8 mouse cellular contexts compared by ENCODE assay signal in the genomic region with DNA sequence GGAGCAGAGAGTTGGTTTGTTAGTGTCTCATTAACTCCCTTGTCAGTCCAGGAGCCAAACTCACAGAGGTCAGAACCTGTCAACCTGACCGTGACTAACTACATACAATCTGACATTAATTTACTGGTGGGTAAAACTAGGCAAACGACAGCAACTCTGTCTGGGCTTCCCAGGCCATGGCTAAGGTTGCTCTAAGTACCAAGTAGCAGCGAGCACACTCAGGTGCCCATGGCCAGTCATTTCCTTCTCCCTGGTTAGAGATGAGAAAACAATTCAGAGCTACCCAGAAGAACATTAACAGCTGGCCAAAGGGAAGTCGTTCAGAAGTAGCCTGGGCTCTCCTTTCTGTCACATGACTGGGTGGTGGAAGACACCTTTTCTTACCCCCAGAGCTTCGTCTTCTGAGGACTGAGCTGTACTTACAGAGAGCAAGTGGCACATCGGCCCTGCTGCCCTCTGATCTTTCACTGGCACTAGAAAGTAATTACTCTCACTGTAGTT. TPM values are rescaled to one million over a fixed set of nuclear protein-coding genes. Genes with fewer than 3 reads are reported as not detected.
DNase-seq lines count a peak whose midpoint lies in the region; ATAC-seq lines count a peak whose summit lies in the region.

No protein-coding gene starts in this region.

- peak overlapping the region; percentile 97 for H3K9ac ChIP-seq in heart, embryonic 12.5 days
- peak overlapping the region; percentile 94 for H3K9ac ChIP-seq in embryonic facial prominence, embryonic 13.5 days
- peak overlapping the region; percentile 26 for H3K9ac ChIP-seq in midbrain, embryonic 15.5 days

- 32% methylated on average over 6 of the region's 6 CpGs for WGBS in heart, embryonic 12.5 days
- WGBS in embryonic facial prominence, embryonic 13.5 days = 21% methylated on average over 6 of the region's 6 CpGs
- 53% methylated on average over 6 of the region's 6 CpGs for WGBS in midbrain, embryonic 15.5 days

- peaks cover 67% of the 10 kb centered on the region for H3K4me1 ChIP-seq in heart, embryonic 12.5 days (replicated peaks)
- peaks cover 57% of the 10 kb centered on the region for H3K4me1 ChIP-seq in embryonic facial prominence, embryonic 13.5 days
- H3K4me1 ChIP-seq in midbrain, embryonic 15.5 days = peaks cover 68% of the 10 kb centered on the region

- DNase-seq in heart, postnatal 36 days = no peak
- DNase-seq in kidney, adult 8-10 months = peak; percentile 54 to 72
- DNase-seq in cerebellum, adult 11-12 months = no peak
- no peak for DNase-seq in urinary bladder, postnatal 25 days (ENCODE audit: low spot score)

- H3K27ac ChIP-seq in heart, embryonic 12.5 days (ENCODE audit: poor library complexity, severe bottlenecking) = peak overlapping the region; percentile 69; the same call in 1 of the 2 replicates
- H3K27ac ChIP-seq in embryonic facial prominence, embryonic 13.5 days = no peak overlapping the region
- H3K27ac ChIP-seq in midbrain, embryonic 15.5 days = no peak overlapping the region

- H3K9me3 ChIP-seq in heart, embryonic 12.5 days (replicated peaks) = no peaks in the 10 kb centered on the region
- no peaks in the 10 kb centered on the region for H3K9me3 ChIP-seq in embryonic facial prominence, embryonic 13.5 days
- no peaks in the 10 kb centered on the region for H3K9me3 ChIP-seq in midbrain, embryonic 15.5 days

- H3K27me3 ChIP-seq in heart, embryonic 12.5 days (replicated peaks) = no peaks in the 10 kb centered on the region
- H3K27me3 ChIP-seq in embryonic facial prominence, embryonic 13.5 days = no peaks in the 10 kb centered on the region
- no peaks in the 10 kb centered on the region for H3K27me3 ChIP-seq in midbrain, embryonic 15.5 days (replicated peaks)

- no peaks in the 10 kb centered on the region for H3K36me3 ChIP-seq in heart, embryonic 12.5 days
- no peaks in the 10 kb centered on the region for H3K36me3 ChIP-seq in embryonic facial prominence, embryonic 13.5 days
- H3K36me3 ChIP-seq in midbrain, embryonic 15.5 days (replicated peaks) = 0 out of 2 replicates have a peak, but pooled peaks cover 2% of the 10 kb centered on the region

- H3K4me2 ChIP-seq in heart, embryonic 12.5 days = peak overlapping the region; percentile 95
- peak overlapping the region; percentile 91 for H3K4me2 ChIP-seq in embryonic facial prominence, embryonic 13.5 days
- peak overlapping the region; percentile 83 for H3K4me2 ChIP-seq in midbrain, embryonic 15.5 days

- intact Hi-C loops in heart, postnatal 36 days (cut with DNase I) = no loop called here

- ATAC-seq in heart, embryonic 12.5 days (ENCODE audit: insufficient number of reproducible peaks, low FRiP score) = no peak
- ATAC-seq in embryonic facial prominence, embryonic 13.5 days (ENCODE audit: insufficient number of reproducible peaks, insufficient read depth, low FRiP score, low TSS enrichment, low read depth) = no peak
- no peak for ATAC-seq in midbrain, embryonic 15.5 days (replicated peaks)
- ATAC-seq in megakaryocyte progenitor cell, adult 5-6 weeks (replicated peaks; ENCODE audit: poor library complexity) = no peak

- H3K4me3 ChIP-seq in heart, embryonic 12.5 days = peak overlapping the region; percentile 91
- H3K4me3 ChIP-seq in embryonic facial prominence, embryonic 13.5 days = peak overlapping the region; percentile 91
- peak overlapping the region; percentile 81 for H3K4me3 ChIP-seq in midbrain, embryonic 15.5 days

RNA-seq across cellular contexts. Expression of a gene that starts 2.5 kb away (rescaled TPM):
- 29.0 and 29.1 TPM in 2 replicates for polyA plus RNA-seq in heart, embryonic 12.5 days (2016; fragmentation: Nextera tagmentation; extraction: Ambion mirVana)
- total RNA-seq in heart, postnatal 36 days (2021) = 10 to 100 TPM; 24.2 to 25.0 TPM
- polyA plus RNA-seq in embryonic facial prominence, embryonic 13.5 days (2015; fragmentation: Nextera tagmentation; extraction: Ambion mirVana) = 26.1 and 28.3 TPM in 2 replicates
- 22.8 and 24.0 TPM in 2 replicates for polyA plus RNA-seq in midbrain, embryonic 15.5 days (2015; fragmentation: Nextera tagmentation; extraction: Ambion mirVana)
- total RNA-seq in megakaryocyte progenitor cell, adult 5-6 weeks (2015) = 16.0 and 18.9 TPM in 2 replicates
- total RNA-seq in megakaryocyte progenitor cell, adult 5-6 weeks (2017) = 25.1 and 26.2 TPM in 2 replicates

RNA-seq across cellular contexts. Expression of a gene that starts 5.5 kb away (rescaled TPM):
- polyA plus RNA-seq in heart, embryonic 12.5 days (2016; fragmentation: Nextera tagmentation; extraction: Ambion mirVana) = 32.8 and 33.6 TPM in 2 replicates
- 10 to 100 TPM; 27.2 to 28.4 TPM for total RNA-seq in heart, postnatal 36 days (2021)
- 39.8 and 42.2 TPM in 2 replicates for polyA plus RNA-seq in embryonic facial prominence, embryonic 13.5 days (2015; fragmentation: Nextera tagmentation; extraction: Ambion mirVana)
- polyA plus RNA-seq in midbrain, embryonic 15.5 days (2015; fragmentation: Nextera tagmentation; extraction: Ambion mirVana) = 53.7 and 57.4 TPM in 2 replicates
- total RNA-seq in megakaryocyte progenitor cell, adult 5-6 weeks (2015) = 31.0 and 34.5 TPM in 2 replicates
- total RNA-seq in megakaryocyte progenitor cell, adult 5-6 weeks (2017) = 48.2 and 58.6 TPM in 2 replicates

RNA-seq across cellular contexts. Expression of a gene that starts 14.5 kb away (rescaled TPM):
- 234 and 237 TPM in 2 replicates for polyA plus RNA-seq in heart, embryonic 12.5 days (2016; fragmentation: Nextera tagmentation; extraction: Ambion mirVana)
- total RNA-seq in heart, postnatal 36 days (2021) = 100 to 1,000 TPM; 110 to 120 TPM
- polyA plus RNA-seq in embryonic facial prominence, embryonic 13.5 days (2015; fragmentation: Nextera tagmentation; extraction: Ambion mirVana) = 238 TPM in 2 replicates
- polyA plus RNA-seq in midbrain, embryonic 15.5 days (2015; fragmentation: Nextera tagmentation; extraction: Ambion mirVana) = 222 and 226 TPM in 2 replicates
- 197 and 207 TPM in 2 replicates for total RNA-seq in megakaryocyte progenitor cell, adult 5-6 weeks (2015)
- total RNA-seq in megakaryocyte progenitor cell, adult 5-6 weeks (2017) = 85.1 and 112 TPM in 2 replicates

RNA-seq across cellular contexts. Expression of a gene that starts 26.2 kb away (rescaled TPM):
- 40.9 and 42.0 TPM in 2 replicates for polyA plus RNA-seq in heart, embryonic 12.5 days (2016; fragmentation: Nextera tagmentation; extraction: Ambion mirVana)
- total RNA-seq in heart, postnatal 36 days (2021) = 10 to 100 TPM; 21.3 to 23.5 TPM
- polyA plus RNA-seq in embryonic facial prominence, embryonic 13.5 days (2015; fragmentation: Nextera tagmentation; extraction: Ambion mirVana) = 60.7 and 66.0 TPM in 2 replicates
- polyA plus RNA-seq in midbrain, embryonic 15.5 days (2015; fragmentation: Nextera tagmentation; extraction: Ambion mirVana) = 92.1 and 99.6 TPM in 2 replicates
- 13.8 and 19.0 TPM in 2 replicates for total RNA-seq in megakaryocyte progenitor cell, adult 5-6 weeks (2015)
- 47.9 and 65.2 TPM in 2 replicates for total RNA-seq in megakaryocyte progenitor cell, adult 5-6 weeks (2017)

RNA-seq across cellular contexts. Expression of a gene that starts 26.4 kb away (rescaled TPM):
- 0.60 and 0.93 TPM in 2 replicates for polyA plus RNA-seq in heart, embryonic 12.5 days (2016; fragmentation: Nextera tagmentation; extraction: Ambion mirVana)
- 1 to 10 TPM in 1 of 2 experiments, under 1 TPM in 1; 0.78 to 1.7 TPM for total RNA-seq in heart, postnatal 36 days (2021)
- 2.2 and 2.5 TPM in 2 replicates for polyA plus RNA-seq in embryonic facial prominence, embryonic 13.5 days (2015; fragmentation: Nextera tagmentation; extraction: Ambion mirVana)
- polyA plus RNA-seq in midbrain, embryonic 15.5 days (2015; fragmentation: Nextera tagmentation; extraction: Ambion mirVana) = 5.1 and 6.6 TPM in 2 replicates
- 0.61 and 1.5 TPM in 2 replicates for total RNA-seq in megakaryocyte progenitor cell, adult 5-6 weeks (2015)
- 0.92 and 1.4 TPM in 2 replicates for total RNA-seq in megakaryocyte progenitor cell, adult 5-6 weeks (2017)

Comparison
In these comparisons a context has a peak if more than half of its experiments do, and no peak if none do; other contexts are left out.
1. H3K9ac ChIP-seq: peak in every context shown above with its lines; median percentile 97 in heart, embryonic 12.5 days; 94 in embryonic facial prominence, embryonic 13.5 days; 26 in midbrain, embryonic 15.5 days.
2. DNase-seq: peak in kidney, adult 8-10 months (2 of 2); none in heart, postnatal 36 days (0 of 2), cerebellum, adult 11-12 months (single experiment) and urinary bladder, postnatal 25 days (single experiment).
3. Peak in every context shown above with its lines, with median percentiles within 50 percentile points of each other: H3K4me2 ChIP-seq and H3K4me3 ChIP-seq.